Mouse (Mus musculus): ENCODE measurements around the gene Slc22a12.

DNA sequence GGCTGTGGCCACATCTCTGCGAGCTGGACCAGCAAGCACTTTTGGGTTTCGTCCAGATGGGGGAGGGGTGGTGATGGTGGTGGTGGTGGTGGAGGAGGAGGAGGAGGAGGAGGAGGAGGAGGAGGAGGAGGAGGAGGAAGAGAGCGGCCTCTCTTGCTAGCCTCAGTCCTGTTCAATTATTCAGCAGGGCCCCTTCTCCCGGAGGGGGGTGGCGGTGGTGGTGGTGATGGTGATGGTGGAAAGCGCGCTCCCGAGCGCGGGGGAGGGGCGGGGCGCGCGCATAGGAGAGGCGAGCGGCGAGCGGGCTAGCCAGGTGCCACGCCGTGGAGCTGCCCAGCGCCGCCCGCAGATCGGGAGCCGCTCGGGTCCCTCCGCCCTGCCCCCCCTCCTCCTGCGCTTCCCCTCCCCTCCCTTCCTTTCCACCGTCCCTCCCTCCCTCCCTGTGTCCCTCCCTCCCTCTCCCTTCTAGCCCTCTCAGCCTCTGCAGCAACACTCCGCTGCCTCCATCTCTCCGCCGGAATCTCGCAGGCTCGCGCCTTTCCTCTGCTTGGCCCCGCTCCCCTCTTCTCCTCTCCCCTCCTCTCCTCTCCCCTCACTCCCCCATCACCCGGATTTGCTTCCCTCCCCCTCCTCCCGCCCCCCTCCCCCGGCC lies 45.6 kb downstream of the Slc22a12 start:
- no peak for TF ChIP-seq CTCF (IDR thresholded peaks at IDR 0.05; ENCODE audit: extremely low read depth, insufficient read depth, insufficient read length, insufficient replicate concordance)
- TF ChIP-seq POLR2A (IDR thresholded peaks at IDR 0.05; ENCODE audit: low read depth, low read length): no peak
